Mouse (Mus musculus) hindbrain, postnatal 0 days (tissue): ENCODE measurements around the gene Dexi. TPM values are rescaled to one million over a fixed set of nuclear protein-coding genes. Genes with fewer than 3 reads are reported as not detected.

ENCODE experiments used
- ATAC-seq: fragments of 200-750 bp; cut with Nextera tagmentation; 2 replicates; pipeline ENCODE4 v1.8.0; 2017; ENCODE audit warnings: mild to moderate bottlenecking, moderate TSS enrichment, moderate library complexity
- DNase-seq: peaks from one replicate; pipeline ENCODE4 v3.0.0-alpha.2; 2015; ENCODE audit warnings: low spot score
- H3K27ac ChIP-seq: fragments of 300-500 bp; sonication (generic); 2 replicates; pipeline ENCODE4 v1.5.1; 2014; ENCODE audit warnings: mild to moderate bottlenecking
- H3K27me3 ChIP-seq: fragments of 300-500 bp; sonication (generic); 2 replicates; pipeline ENCODE4 v1.6.1; 2014; ENCODE audit warnings: low read length, mixed read lengths; ENCODE audit not compliant: insufficient read depth
- H3K36me3 ChIP-seq: fragments of 300-500 bp; sonication (generic); 2 replicates; pipeline ENCODE4 v1.6.1; 2014; ENCODE audit warnings: low read length, mixed read lengths; ENCODE audit not compliant: insufficient read depth
- H3K4me1 ChIP-seq: fragments of 300-500 bp; sonication (generic); 2 replicates; pipeline ENCODE4 v1.6.1; 2014; ENCODE audit warnings: antibody characterized with exemption, low read length, mixed read lengths; ENCODE audit not compliant: insufficient read depth
- H3K4me2 ChIP-seq: fragments of 300-500 bp; sonication (generic); 2 replicates; pipeline ENCODE4 v1.6.1; 2014; ENCODE audit warnings: low read depth, mild to moderate bottlenecking, low read length, moderate library complexity, mixed read lengths
- H3K4me3 ChIP-seq: fragments of 300-500 bp; sonication (generic); 2 replicates; pipeline ENCODE4 v1.5.1; 2014; ENCODE audit warnings: low read length
- H3K9ac ChIP-seq: fragments of 300-500 bp; sonication (generic); replicated peaks from 2 replicates; pipeline ENCODE4 v1.6.1; 2014; ENCODE audit warnings: mild to moderate bottlenecking, low read length, moderate library complexity, mixed read lengths
- H3K9me3 ChIP-seq: fragments of 300-500 bp; sonication (generic); 2 replicates; pipeline ENCODE4 v1.6.1; 2016; ENCODE audit warnings: low read length, mixed read lengths
- CTCF ChIP-seq: IDR thresholded peaks from 2 replicates; pipeline ENCODE4 v1.5.1; 2016; ENCODE audit warnings: antibody characterized with exemption, control low read depth, low read depth
- WGBS: fragments of 180-500 bp; shearing (Covaris S2); extraction: QIAGEN DNeasy Blood & Tissue Kit; methylation state at CpG from one replicate; pipeline ENCODE4 v1.1.7; 2014; 5-methylcytosine and 5-hydroxymethylcytosine counted together
- polyA plus RNA-seq: library from polyadenylated mRNA; unstranded; fragments of >200 nt; fragmentation: Nextera tagmentation; extraction: Ambion mirVana; gene quantifications from 2 replicates; pipeline ENCODE4 v1.2.1, GENCODE M21; 2015
- total RNA-seq: library from RNA; depleted of rRNA; stranded (reverse); fragments of >200 nt; gene quantifications from 2 replicates; pipeline ENCODE4 v1.2.3, GENCODE M21; 2014; rRNA removed

Dexi gene
- total and polyA plus RNA-seq, 2 experiments from 2014 or later, result 21.6 to 50.7 TPM

DNA sequence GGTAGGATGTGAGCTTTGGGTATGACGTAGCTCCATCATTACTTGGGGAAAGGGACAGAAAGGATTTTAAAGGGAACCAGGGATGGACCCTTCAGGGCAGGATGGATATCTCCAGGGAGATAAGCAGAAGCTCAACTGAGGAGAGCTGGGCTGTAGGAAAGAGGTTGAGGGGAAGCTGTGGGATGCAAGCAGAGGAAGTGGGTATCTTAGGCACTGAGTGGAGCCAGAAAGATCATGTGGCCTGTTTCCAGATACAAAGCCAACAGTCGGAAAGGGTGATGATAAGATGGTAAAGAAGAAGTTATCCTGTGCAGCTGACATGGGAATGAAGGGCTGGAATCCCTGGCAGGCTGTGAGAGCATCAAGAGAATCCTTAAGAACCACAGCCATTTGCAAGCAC lies 81.7 kb downstream of the Dexi start:
- Histone ChIP-seq H3K36me3 (no peaks in the 10 kb centered on the region), H3K27ac (no peak overlapping the region), H3K9me3 (no peaks in the 10 kb centered on the region), H3K4me2 (no peak overlapping the region), H3K4me1 (no peaks in the 10 kb centered on the region), H3K9ac (no peak overlapping the region), H3K27me3 (no peaks in the 10 kb centered on the region), H3K4me3 (no peak overlapping the region)
- DNase-seq, result no peak
- no peak for TF ChIP-seq CTCF
- no peak for ATAC-seq
- 90% methylated on average over 2 of the region's 2 CpGs for WGBS

DNA sequence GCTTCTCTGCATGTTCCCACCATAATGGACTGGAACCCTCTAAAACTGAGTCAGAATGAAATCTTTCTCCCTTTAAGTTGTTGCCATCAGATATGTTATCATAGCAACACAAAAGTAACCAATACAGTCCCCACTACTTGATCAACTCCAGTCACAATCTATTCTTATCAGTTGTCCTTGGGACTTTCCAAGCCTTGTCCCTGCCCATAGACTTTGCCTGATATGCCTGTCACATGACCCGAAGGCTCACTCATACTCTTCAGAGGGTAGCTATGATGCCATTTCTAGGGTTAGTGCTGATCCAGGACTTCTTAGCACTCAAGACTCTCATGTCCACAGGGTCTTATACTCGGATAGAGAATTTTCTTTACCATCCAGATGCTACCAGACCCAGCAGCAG lies 82.7 kb downstream of the Dexi start:
- 70% methylated on average over 2 of the region's 2 CpGs for WGBS
- H3K36me3 ChIP-seq, result no peaks in the 10 kb centered on the region
- no peaks in the 10 kb centered on the region for H3K9me3 ChIP-seq
- no peaks in the 10 kb centered on the region for H3K4me1 ChIP-seq
- H3K4me3 ChIP-seq, result no peak overlapping the region
- H3K27me3 ChIP-seq, result no peaks in the 10 kb centered on the region
- TF ChIP-seq CTCF, result no peak
- H3K9ac ChIP-seq, result no peak overlapping the region
- H3K4me2 ChIP-seq, result no peak overlapping the region
- no peak for ATAC-seq
- no peak for DNase-seq
- no peak overlapping the region for H3K27ac ChIP-seq

DNA sequence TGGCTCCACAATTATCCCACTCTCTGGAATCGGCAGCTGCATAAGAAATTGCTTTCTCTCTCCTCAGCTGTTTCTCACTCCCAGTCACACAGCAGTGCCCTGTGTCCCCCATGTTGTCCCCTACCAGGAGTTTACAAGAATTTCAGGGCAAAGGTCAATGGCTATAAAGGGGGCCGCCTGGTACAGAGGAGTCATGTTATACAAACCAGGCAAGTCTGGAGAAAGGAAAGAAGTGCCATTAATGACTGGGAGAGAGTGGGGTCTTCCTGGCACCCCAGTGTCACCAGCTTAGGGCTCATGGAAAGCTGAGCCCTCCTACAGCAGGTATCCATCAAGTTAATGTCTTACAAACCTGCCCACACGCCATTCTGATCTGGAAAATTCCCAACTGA lies 88.3 kb downstream of the Dexi start:
- H3K36me3 ChIP-seq, result no peaks in the 10 kb centered on the region
- no peak overlapping the region for H3K4me2 ChIP-seq
- H3K27me3 ChIP-seq, result no peaks in the 10 kb centered on the region
- H3K4me1 ChIP-seq, result 0 out of 2 replicates have a peak, but pooled peaks cover 4% of the 10 kb centered on the region
- WGBS, result 61% methylated on average over 3 of the region's 3 CpGs
- H3K4me3 ChIP-seq, result no peak overlapping the region
- no peak for TF ChIP-seq CTCF
- H3K9ac ChIP-seq, result no peak overlapping the region
- no peaks in the 10 kb centered on the region for H3K9me3 ChIP-seq
- ATAC-seq, result no peak
- H3K27ac ChIP-seq, result no peak overlapping the region
- DNase-seq, result no peak

DNA sequence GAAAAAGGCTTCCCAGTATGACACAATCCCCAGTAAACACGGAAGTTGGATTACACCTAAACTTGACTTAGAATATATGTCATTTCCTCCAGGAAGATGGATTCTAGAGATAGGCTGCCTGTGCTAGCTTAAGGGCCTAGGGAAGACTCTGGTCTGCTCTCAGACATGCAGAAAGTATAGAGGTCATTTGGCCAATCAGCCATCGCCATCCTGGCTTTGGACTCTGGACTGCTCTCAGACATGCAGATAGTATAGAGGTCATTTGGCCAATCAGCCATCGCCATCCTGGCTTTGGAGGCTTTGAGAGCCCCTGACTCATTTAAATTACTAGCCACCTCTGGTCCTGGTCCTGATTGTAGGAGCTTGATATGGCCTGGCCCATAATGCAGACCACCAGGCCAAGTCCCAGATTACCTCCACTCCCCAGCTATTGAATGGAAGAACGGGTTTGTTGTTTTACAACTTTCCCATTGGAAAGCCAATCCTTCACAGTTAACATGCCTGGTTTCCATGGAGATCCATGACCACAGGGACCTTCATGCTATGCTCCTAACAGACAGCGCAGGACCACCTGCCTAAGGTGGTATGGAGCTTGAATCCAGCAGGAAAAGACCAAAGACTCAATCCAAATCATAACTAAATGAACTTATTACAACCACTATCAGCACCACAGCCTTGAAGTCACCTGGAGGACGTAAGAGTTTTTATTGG lies 88.8 kb downstream of the Dexi start:
- Histone ChIP-seq H3K4me3 (no peak overlapping the region), H3K4me1 (0 out of 2 replicates have a peak, but pooled peaks cover 4% of the 10 kb centered on the region), H3K4me2 (no peak overlapping the region), H3K9me3 (no peaks in the 10 kb centered on the region), H3K27me3 (no peaks in the 10 kb centered on the region), H3K36me3 (no peaks in the 10 kb centered on the region), H3K9ac (no peak overlapping the region), H3K27ac (no peak overlapping the region)
- WGBS, result 77% methylated on average over 6 of the region's 6 CpGs
- ATAC-seq (no peak), DNase-seq (no peak)
- TF ChIP-seq CTCF, result no peak

Other genes with a start within 250 kb of the Dexi start
- gene Emp2, start 229.1 kb downstream of the Dexi start, total RNA-seq, result 25.3 and 26.6 TPM in 2 replicates
- gene Emp2, start 229.1 kb downstream of the Dexi start, polyA plus RNA-seq, result 30.7 and 32.0 TPM in 2 replicates
- 8.6 and 10.2 TPM in 2 replicates for gene Tekt5, start 147.6 kb downstream of the Dexi start, total RNA-seq
- 24.7 and 28.2 TPM in 2 replicates for gene Tekt5, start 147.6 kb downstream of the Dexi start, polyA plus RNA-seq
- gene Nubp1, start 131.1 kb downstream of the Dexi start, total RNA-seq, result 29.0 and 41.7 TPM in 2 replicates
- 32.4 and 32.9 TPM in 2 replicates for gene Nubp1, start 131.1 kb downstream of the Dexi start, polyA plus RNA-seq
- 58.2 and 75.5 TPM in 2 replicates for gene Tvp23a, start 95.7 kb downstream of the Dexi start, total RNA-seq
- gene Tvp23a, start 95.7 kb downstream of the Dexi start, polyA plus RNA-seq, result 36.9 and 38.5 TPM in 2 replicates
- gene Ciita, start 63.0 kb downstream of the Dexi start, total RNA-seq, result 0.07 TPM in 1 of 2 replicates, not detected in the other
- gene Ciita, start 63.0 kb downstream of the Dexi start, polyA plus RNA-seq, result 0.14 and 0.18 TPM in 2 replicates
- 62.5 and 70.1 TPM in 2 replicates for gene Clec16a, start 2.3 kb upstream of the Dexi start, total RNA-seq
- gene Clec16a, start 2.3 kb upstream of the Dexi start, polyA plus RNA-seq, result 62.8 and 67.8 TPM in 2 replicates
- 5.8 and 6.8 TPM in 2 replicates for gene Socs1, start 242.5 kb upstream of the Dexi start, total RNA-seq
- gene Socs1, start 242.5 kb upstream of the Dexi start, polyA plus RNA-seq, result 4.4 and 4.8 TPM in 2 replicates
- not detected in 2 replicates for gene Tnp2, start 245.6 kb upstream of the Dexi start, total RNA-seq
- gene Tnp2, start 245.6 kb upstream of the Dexi start, polyA plus RNA-seq, result not detected in 2 replicates
- gene Prm3, start 247.9 kb upstream of the Dexi start, total RNA-seq, result not detected in 2 replicates
- not detected in 2 replicates for gene Prm3, start 247.9 kb upstream of the Dexi start, polyA plus RNA-seq